Mouse (Mus musculus): ENCODE results near the gene Inca1.

DNA sequence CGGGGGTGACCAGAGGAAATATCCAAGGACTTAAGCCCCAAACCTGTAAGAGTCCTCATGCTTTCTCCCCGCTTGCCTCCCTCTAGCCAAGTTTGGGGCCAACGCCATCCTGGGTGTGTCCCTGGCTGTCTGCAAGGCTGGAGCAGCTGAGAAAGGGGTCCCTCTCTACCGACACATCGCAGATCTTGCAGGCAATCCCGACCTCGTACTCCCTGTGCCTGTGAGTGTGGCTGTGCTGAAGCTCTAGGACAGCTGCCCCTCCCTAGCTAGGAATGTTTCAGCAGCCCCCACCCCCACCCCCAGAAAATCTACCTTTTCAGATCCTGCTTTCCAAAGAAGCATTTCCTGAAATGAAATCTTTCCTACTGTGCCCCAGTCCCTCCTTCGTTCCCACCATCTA is 41.0 kb downstream of the Inca1 start:
- TF ChIP-seq CTCF (IDR thresholded peaks at IDR 0.05; ENCODE audit: borderline replicate concordance, insufficient read depth, low read depth, low read length) (no peak), POLR2A (IDR thresholded peaks at IDR 0.05; ENCODE audit: borderline replicate concordance, insufficient read depth, low read length) (no peak)

Measured in cerebellum, adult 2 months (tissue).